Mouse (Mus musculus) heart, postnatal 10 days (tissue): ENCODE results near the gene 4931428L18Rik. TPM values are rescaled to one million over a fixed set of nuclear protein-coding genes. Genes with fewer than 3 reads are reported as not detected.
"Not testable (repeated sequence)": the region's sequence is repeated elsewhere in the genome, so short reads cannot be mapped to it uniquely, and the experiment has no call there.

Source experiments
- DNase-seq, 2 experiments: peaks; one replicate each; pipeline ENCODE4 v3.0.0; 2021
- intact Hi-C: fragments of 180-260 bp; cut with DNase I; formaldehyde crosslinking; loops from one replicate; pipeline ENCODE4 v1.15.1; 2025
- total RNA-seq, 2 experiments: library from RNA; stranded (reverse); gene quantifications; 2 replicates each; pipeline ENCODE4 v1.2.3; 2021

4931428L18Rik gene
- total RNA-seq, 2 experiments from 2014 or later: not detected

GRCm38 (mm10) chr1:31064817-31065740, 157.4 kb downstream of the 4931428L18Rik start:
- DNase-seq: peak in 1 of 2 experiments; percentile 13
- intact Hi-C loops: no loop called here

DNA sequence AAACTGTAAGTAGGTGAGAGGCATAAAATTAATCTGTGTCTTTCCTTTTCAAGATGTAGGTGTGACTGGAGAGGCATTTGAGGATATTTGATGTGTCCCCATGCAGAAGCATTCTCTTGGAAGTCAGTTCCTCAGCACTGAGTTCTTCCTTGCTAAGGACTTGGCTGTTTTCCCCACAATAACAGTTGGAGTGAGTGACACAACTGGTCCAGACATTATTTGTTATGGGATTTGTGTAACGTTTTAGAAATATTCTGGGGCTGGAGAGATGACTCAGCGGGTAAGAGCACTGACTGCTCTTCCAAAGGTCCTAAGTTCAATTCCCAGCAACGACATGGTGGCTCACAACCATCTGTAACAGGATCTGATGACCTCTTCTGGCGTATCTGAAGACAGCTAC, 162.7 kb downstream of the 4931428L18Rik start:
- no peak for DNase-seq
- intact Hi-C loops: no loop called here

DNA sequence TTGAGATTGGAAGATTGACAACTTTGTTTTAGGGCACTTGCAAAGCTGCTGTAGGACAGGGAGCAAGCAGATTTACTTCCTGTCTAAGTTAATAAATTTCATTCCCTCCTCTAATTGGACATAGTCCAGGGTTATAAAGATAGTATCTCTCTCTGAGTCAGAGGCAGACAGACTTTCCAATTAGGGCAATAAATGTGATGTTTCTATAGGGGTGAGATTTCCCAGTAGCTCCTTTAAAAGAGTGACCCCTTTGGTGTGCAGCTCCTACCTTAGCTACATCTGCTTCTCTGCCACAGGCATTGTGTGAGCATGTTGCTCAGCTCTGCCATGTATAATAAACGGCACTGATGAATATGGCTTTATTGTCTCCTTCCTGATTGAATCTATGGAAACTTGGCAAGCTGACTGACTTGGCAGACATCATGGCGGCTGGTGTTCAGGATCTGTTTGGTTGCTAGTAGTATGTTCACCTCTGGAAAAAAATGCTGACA, 163.6 kb downstream of the 4931428L18Rik start:
- intact Hi-C loops: no loop called here
- DNase-seq: no peak

GRCm38 (mm10) chr1:31058196-31058595, 164.3 kb downstream of the 4931428L18Rik start:
- DNase-seq: no peak
- intact Hi-C loops: no loop called here

GRCm38 (mm10) chr1:31051370-31051921, 171.0 kb downstream of the 4931428L18Rik start:
- intact Hi-C loops: no loop called here
- DNase-seq: no peak

DNA sequence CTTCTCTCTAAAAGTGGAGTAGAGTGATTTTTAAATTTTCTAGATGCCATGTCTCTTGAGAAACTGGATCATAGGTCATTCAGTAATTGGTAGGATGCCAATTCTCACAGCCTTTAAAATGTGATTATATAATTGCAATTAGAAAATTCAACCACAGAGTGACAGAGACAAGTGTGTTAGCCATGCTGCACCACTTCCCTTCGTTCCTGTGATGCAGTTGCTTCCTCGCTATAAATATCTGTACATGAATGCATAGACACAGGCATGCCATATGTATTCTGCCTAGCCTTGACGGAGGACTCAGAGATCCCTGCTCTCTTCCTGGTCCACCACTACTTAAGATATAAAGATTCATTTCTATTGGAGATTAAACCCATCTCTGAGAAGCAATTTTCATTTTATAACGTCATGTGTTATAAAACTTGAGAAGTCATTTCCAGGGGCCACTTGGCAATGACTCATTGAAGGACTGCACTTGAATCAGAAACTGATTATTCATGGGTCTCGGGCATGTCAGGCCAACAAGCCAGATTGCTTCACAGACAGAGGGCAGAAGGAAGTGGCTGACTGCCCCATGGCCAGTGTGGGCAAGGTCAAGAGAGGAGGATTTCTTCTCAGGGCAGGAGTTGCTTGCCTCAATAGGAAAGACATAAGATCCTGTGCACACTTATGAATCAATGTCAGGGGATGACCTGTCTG, 172.4 kb downstream of the 4931428L18Rik start:
- DNase-seq: peak; percentile 18 to 21
- intact Hi-C loops: no loop called here

- no peak for DNase-seq
- intact Hi-C loops: no loop called here
These were observed 179.3 kb downstream of the 4931428L18Rik start for GRCm38 (mm10) chr1:31043208-31043607.

GRCm38 (mm10) chr1:31042793-31043192, 179.7 kb downstream of the 4931428L18Rik start:
- no peak for DNase-seq
- intact Hi-C loops: no loop called here

- intact Hi-C loops: no loop called here
- DNase-seq: no peak
These were observed 188.5 kb downstream of the 4931428L18Rik start for GRCm38 (mm10) chr1:31033851-31034534.

- intact Hi-C loops: no loop called here
- DNase-seq: no peak
These were observed 190.1 kb downstream of the 4931428L18Rik start for GRCm38 (mm10) chr1:31032351-31032750.

DNA sequence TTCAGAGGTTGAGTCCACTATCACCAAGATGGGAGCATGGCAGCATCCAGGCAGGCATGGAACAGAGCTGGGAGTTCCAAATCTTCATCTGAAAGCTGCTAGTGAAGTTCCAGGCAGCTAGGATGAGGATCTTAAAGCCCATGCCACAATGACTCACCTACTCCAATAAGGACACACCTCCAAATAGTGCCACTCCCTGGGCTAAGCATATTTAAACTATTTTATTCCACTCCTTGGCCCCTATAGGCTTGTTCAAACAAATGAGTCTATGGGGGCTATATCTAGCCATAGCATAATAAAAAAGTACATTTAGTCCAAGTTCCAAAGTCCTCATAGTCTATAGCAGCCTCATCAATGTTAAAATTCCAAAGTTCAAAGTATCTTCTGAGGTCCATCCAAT, 199.3 kb downstream of the 4931428L18Rik start:
- intact Hi-C loops: no loop called here
- no peak for DNase-seq

- DNase-seq: peak; percentile 79 to 87
- intact Hi-C loops: loop anchor here (5.0 kb wide), 1 partner anchor 133 kb away; no protein-coding TSS in a partner anchor
These were observed 203.2 kb downstream of the 4931428L18Rik start for GRCm38 (mm10) chr1:31019283-31019682.

GRCm38 (mm10) chr1:31017377-31017776, 205.1 kb downstream of the 4931428L18Rik start:
- intact Hi-C loops: loop anchor here (5.0 kb wide), 1 partner anchor 135 kb away; no protein-coding TSS in a partner anchor
- DNase-seq: no peak

GRCm38 (mm10) chr1:31016068-31016467, 206.4 kb downstream of the 4931428L18Rik start:
- no peak for DNase-seq
- intact Hi-C loops: loop anchor here (5.0 kb wide), 1 partner anchor 136 kb away; no protein-coding TSS in a partner anchor

- no peak for DNase-seq
- intact Hi-C loops: loop anchor here (5.0 kb wide), 1 partner anchor 137 kb away; no protein-coding TSS in a partner anchor
These were observed 207.2 kb downstream of the 4931428L18Rik start for GRCm38 (mm10) chr1:31015261-31015660.

DNA sequence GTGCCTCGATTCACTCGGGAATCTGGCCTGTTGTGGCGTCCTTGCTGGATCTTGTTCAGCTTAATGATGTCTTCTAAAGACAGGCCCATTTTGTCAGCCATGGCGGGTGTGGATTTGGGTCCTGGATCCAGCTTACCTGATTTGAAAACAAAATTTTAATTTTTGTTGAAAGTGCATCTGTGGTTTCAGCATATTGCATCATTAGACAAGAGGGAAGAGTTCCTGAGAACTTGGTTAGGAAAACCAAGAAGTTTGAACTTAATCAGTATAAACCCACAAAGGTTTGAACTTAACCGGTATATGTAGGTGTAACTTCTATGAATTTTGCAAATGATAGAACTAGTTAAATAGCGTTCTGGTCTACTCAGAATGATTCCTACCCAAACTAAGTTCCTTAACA, 244.6 kb downstream of the 4931428L18Rik start, which contains the start of gene AC153137.1:
TSS of gene AC153137.1 (minus strand) at position 101 of the 400 bp plus-strand sequence.
- intact Hi-C loops, DNase-seq: not testable (repeated sequence)

- DNase-seq, intact Hi-C loops: not testable (repeated sequence)
These were observed 245.2 kb downstream of the 4931428L18Rik start for GRCm38 (mm10) chr1:30977239-30977638.

GRCm38 (mm10) chr1:30951795-30952194, 270.7 kb downstream of the 4931428L18Rik start:
- intact Hi-C loops: loop anchor here (5.0 kb wide), 1 partner anchor 201 kb away; no protein-coding TSS in a partner anchor
- DNase-seq: no peak

DNA sequence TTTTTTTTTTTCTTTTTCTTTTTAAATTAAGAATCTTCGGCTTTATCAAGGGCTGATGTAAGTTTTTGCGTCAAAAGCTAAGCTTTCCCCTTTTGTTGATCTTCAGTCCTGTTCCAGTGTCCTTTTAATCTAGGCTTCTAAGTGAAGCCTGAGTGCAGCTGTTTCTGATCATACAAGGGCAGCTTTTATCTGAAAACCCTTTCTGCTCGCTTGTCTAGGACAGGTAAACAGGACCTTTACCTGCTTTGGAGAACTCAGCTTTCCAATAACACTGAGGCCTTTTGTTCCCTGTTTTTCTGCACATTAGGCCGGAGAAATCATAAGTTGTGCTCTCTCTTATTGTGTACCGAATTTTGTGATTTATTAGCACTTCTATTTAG, 272.0 kb downstream of the 4931428L18Rik start:
- DNase-seq: no peak
- intact Hi-C loops: loop anchor here (5.0 kb wide), 1 partner anchor 202 kb away; no protein-coding TSS in a partner anchor
